Mouse (Mus musculus) layer of hippocampus, postnatal 25 days (tissue): ENCODE measurements around the gene Pjvk. TPM values are rescaled to one million over a fixed set of nuclear protein-coding genes. Genes with fewer than 3 reads are reported as not detected.
A peak's percentile ranks its signal among the peaks of the same experiment; 100 is the strongest.

ENCODE experiments used
- DNase-seq, 2 experiments: peaks; one replicate each; pipeline ENCODE4 v3.0.0; 2022; ENCODE audit warnings: mixed read lengths in 2 of 2, low spot score in 1 of 2; ENCODE audit errors: extremely low spot score in 1 of 2
- total RNA-seq, 2 experiments: library from RNA; stranded (reverse); gene quantifications; 2 replicates each; pipeline ENCODE4 v1.2.3; 2021

Gene Pjvk
- total RNA-seq, 2 experiments from 2014 or later: not detected

GRCm38 (mm10) chr2:76665531-76665930 is 17.3 kb downstream of the Pjvk start:
- no peak for DNase-seq

- DNase-seq: no peak
Observed at GRCm38 (mm10) chr2:76667200-76667599, 18.9 kb downstream of the Pjvk start.

GRCm38 (mm10) chr2:76671641-76672040 is 23.4 kb downstream of the Pjvk start:
- DNase-seq: no peak

GRCm38 (mm10) chr2:76672134-76672745 is 24.0 kb downstream of the Pjvk start:
- DNase-seq: no peak

GRCm38 (mm10) chr2:76672966-76673392 is 24.7 kb downstream of the Pjvk start, which contains the start of gene Fkbp7:
TSS of gene Fkbp7 (minus strand) at chr2:76673116.
- peak; percentile 79 to 80 for DNase-seq

GRCm38 (mm10) chr2:76673472-76674081 is 25.3 kb downstream of the Pjvk start:
- DNase-seq: no peak

GRCm38 (mm10) chr2:76674725-76675427 is 26.6 kb downstream of the Pjvk start, which contains the start of gene Plekha3:
TSS of gene Plekha3 (plus strand) at chr2:76675281.
- DNase-seq: peak; percentile 69 to 78

- DNase-seq: no peak
Observed at GRCm38 (mm10) chr2:76675451-76675850, 27.2 kb downstream of the Pjvk start.

- DNase-seq: no peak
Observed at GRCm38 (mm10) chr2:76675949-76676348, 27.7 kb downstream of the Pjvk start.

GRCm38 (mm10) chr2:76676401-76677226 is 28.3 kb downstream of the Pjvk start:
- DNase-seq: no peak

GRCm38 (mm10) chr2:76682301-76682700 is 34.0 kb downstream of the Pjvk start:
- DNase-seq: no peak

GRCm38 (mm10) chr2:76686986-76687385 is 38.7 kb downstream of the Pjvk start:
- DNase-seq: no peak

- DNase-seq: no peak
Observed at GRCm38 (mm10) chr2:76687608-76688007, 39.3 kb downstream of the Pjvk start.

- no peak for DNase-seq
Observed at GRCm38 (mm10) chr2:76688162-76688561, 39.9 kb downstream of the Pjvk start.

- no peak for DNase-seq
Observed at GRCm38 (mm10) chr2:76690436-76691204, 42.3 kb downstream of the Pjvk start.

- no peak for DNase-seq
Observed at GRCm38 (mm10) chr2:76693765-76694164, 45.5 kb downstream of the Pjvk start.

- no peak for DNase-seq
Observed at GRCm38 (mm10) chr2:76695290-76695689, 47.0 kb downstream of the Pjvk start.

- DNase-seq: no peak
Observed at GRCm38 (mm10) chr2:76702188-76702587, 53.9 kb downstream of the Pjvk start.

GRCm38 (mm10) chr2:76702751-76703150 is 54.5 kb downstream of the Pjvk start:
- no peak for DNase-seq

- DNase-seq: no peak
Observed at GRCm38 (mm10) chr2:76705655-76706054, 57.4 kb downstream of the Pjvk start.
